Mouse (Mus musculus) gastrocnemius, postnatal 14 days (tissue): ENCODE measurements around the gene Ddx4. TPM values are rescaled to one million over a fixed set of nuclear protein-coding genes. Genes with fewer than 3 reads are reported as not detected.

ENCODE experiments used
- DNase-seq: peaks from one replicate; pipeline ENCODE4 v3.0.0; 2021; ENCODE audit warnings: mixed read lengths
- intact Hi-C: fragments of 180-260 bp; cut with DNase I; formaldehyde crosslinking; loops from one replicate; pipeline ENCODE4 v1.15.1; 2025; ENCODE audit warnings: low total_unique reads
- long read RNA-seq, 2 experiments: library from polyadenylated mRNA; stranded (forward); transcript quantifications; one replicate each; pipeline ENCODE4 v2.0.0; 2021
- total RNA-seq, 2 experiments: library from RNA; stranded (reverse); gene quantifications; 2 replicates each; pipeline ENCODE4 v1.2.3; 2021

Ddx4 gene
- not detected for total RNA-seq
- long read RNA-seq, experiment 1 = 0 reads
- long read RNA-seq, experiment 2 = 0 reads

DNA sequence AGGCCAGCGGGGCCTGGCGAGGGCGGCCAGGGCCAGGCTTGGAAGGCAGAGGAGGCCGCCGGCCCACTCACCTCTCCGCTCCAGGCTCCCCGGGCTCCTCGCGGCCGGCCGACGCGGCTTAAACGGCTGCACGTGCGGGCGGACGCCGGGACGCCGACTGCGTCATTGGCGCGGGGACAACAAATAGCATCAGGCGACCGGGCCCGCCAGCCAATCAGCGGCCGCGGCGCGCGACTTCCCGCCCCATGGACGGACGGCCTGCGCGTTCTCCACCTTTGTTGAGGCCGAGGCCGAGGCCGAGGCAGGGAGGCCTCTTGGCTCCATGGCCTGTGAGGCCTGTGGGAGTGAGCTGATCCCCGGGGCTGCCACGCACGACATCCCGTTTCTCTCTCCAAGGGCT lies at the start of gene Ddx4:
Gene Ddx4, minus strand, starts transcription at position 271 of the 400 bp plus-strand sequence.
- DNase-seq = no peak
- intact Hi-C loops = no loop called here

- DNase-seq = peak; percentile 32
- intact Hi-C loops = no loop called here
Measured at GRCm38 (mm10) chr13:112701256-112701655, 49.0 kb upstream of the Ddx4 start.

DNA sequence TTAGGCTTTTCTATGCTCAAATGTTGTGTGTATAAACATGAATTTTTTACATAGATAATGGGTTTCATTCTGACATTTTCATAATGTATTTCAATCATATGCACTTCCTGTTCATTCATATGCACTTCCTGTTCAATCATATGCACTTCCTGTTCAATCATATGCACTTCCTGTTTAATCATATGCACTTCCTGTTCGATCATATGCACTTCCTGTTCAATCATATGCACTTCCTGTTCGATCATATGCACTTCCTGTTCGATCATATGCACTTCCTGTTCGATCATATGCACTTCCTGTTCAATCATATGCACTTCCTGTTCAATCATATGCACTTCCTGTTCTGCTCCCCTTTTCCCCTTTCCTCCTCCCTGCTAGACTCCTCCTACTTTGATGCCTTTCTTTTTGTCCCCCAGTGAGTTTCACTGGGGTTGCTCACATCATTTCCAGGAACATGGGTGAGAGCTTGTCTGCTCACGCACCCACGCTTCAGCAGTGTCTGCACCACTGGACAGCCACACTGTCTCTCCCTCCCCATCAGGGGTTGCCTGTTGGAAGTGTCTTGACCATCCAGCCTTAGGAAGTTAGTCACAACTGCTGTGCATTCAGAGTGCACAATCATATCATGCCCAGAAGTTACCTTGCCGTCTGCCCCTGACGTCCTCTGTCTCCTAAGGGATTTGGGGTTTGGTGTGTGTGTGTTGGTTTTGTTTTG lies 43.4 kb upstream of the Ddx4 start:
- intact Hi-C loops = no loop called here
- DNase-seq = no peak

DNA sequence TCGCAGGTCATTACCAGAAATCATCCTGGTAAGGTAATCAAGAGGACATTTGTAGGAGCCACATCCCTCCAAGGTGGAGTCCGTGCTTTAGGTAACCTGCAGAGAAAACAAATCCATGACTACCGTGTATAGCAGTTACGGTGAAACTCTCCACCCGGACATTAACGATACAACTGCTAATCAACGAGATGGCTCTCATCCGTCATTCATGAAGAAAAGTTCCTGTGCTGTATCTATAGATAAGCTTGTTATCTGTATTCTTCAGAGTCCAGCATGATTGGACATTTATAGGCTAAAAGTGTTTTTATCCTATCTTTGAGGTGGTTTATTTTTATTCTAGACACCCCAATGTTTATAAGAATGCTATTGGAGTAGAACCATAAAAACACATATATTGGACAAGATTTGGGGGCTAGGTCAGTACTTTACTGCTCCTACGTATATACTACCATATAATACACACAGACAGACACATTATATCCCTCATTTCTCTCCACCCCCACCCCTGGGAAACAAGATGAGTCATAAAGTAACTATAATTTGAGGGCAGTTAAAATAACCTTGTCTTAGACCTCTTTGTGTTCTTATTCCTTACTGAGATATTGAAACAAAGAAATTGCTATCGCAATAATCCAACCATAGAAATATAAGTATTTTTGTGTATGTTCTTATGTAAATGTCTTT lies 40.7 kb upstream of the Ddx4 start:
- DNase-seq = no peak
- intact Hi-C loops = no loop called here

- intact Hi-C loops = no loop called here
Measured at GRCm38 (mm10) chr13:112686155-112686554, 33.9 kb upstream of the Ddx4 start.

GRCm38 (mm10) chr13:112683970-112684369 lies 31.7 kb upstream of the Ddx4 start:
- intact Hi-C loops = no loop called here
- DNase-seq = no peak

More at GRCm38 (mm10) chr13:112686155-112686554, 33.9 kb upstream of the Ddx4 start:
- no peak for DNase-seq

DNA sequence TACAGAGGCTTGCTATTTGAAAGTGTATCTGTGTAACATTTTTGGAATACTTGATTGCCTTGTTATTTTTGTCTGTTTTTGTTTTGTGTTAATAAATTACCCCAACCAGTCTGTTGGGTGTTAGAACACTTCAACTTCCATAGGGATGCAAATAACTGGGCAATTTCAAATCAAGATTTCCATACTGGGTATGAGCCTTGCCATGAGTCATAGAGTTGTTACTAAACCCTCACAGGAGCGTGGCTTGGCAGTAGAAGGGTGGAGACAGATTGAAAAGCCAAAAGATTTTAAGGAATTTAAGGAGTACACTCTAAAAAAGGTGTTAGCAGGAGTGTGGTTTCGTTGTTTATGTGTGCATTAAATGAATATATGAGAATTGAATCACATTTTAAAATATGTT lies 31.0 kb upstream of the Ddx4 start:
- intact Hi-C loops = no loop called here

GRCm38 (mm10) chr13:112678154-112678553 lies 25.9 kb upstream of the Ddx4 start:
- intact Hi-C loops = loop anchor here (5.0 kb wide), 1 partner anchor 229 kb away; no protein-coding TSS in a partner anchor

More for the DNA sequence above, 31.0 kb upstream of the Ddx4 start:
- no peak for DNase-seq

GRCm38 (mm10) chr13:112673899-112674447 lies 21.7 kb upstream of the Ddx4 start:
- intact Hi-C loops = loop anchor here (5.0 kb wide), 1 partner anchor 188 kb away; no protein-coding TSS in a partner anchor
- DNase-seq = peak; percentile 59

More at GRCm38 (mm10) chr13:112678154-112678553, 25.9 kb upstream of the Ddx4 start:
- DNase-seq = no peak

DNA sequence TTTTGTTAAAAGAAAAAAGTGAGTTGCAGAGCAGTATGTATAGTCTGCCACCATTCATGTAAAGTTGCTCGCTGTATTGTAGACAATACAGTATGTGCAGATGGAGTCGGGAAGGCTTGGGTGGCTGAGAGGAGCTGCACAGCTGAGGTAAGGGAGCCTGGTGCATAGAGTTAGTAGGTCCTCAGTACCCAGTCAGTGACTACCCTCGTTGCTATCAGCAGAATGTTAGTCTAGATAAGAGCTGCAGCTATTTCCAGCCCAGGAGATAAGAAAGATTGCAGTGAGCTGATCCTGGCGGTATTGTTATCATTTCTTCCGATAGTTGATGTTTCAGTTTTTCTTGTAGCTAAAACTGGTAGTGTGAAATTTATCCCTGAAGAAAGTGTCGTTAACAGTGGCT lies 20.5 kb upstream of the Ddx4 start:
- intact Hi-C loops = loop anchor here (5.0 kb wide), 1 partner anchor 190 kb away; no protein-coding TSS in a partner anchor
- no peak for DNase-seq

- intact Hi-C loops = loop anchor here (5.0 kb wide), 1 partner anchor 191 kb away; no protein-coding TSS in a partner anchor
- no peak for DNase-seq
Measured at GRCm38 (mm10) chr13:112671708-112672107, 19.4 kb upstream of the Ddx4 start.

- DNase-seq = no peak
- intact Hi-C loops = no loop called here
Measured at GRCm38 (mm10) chr13:112667215-112667614, 14.9 kb upstream of the Ddx4 start.

DNA sequence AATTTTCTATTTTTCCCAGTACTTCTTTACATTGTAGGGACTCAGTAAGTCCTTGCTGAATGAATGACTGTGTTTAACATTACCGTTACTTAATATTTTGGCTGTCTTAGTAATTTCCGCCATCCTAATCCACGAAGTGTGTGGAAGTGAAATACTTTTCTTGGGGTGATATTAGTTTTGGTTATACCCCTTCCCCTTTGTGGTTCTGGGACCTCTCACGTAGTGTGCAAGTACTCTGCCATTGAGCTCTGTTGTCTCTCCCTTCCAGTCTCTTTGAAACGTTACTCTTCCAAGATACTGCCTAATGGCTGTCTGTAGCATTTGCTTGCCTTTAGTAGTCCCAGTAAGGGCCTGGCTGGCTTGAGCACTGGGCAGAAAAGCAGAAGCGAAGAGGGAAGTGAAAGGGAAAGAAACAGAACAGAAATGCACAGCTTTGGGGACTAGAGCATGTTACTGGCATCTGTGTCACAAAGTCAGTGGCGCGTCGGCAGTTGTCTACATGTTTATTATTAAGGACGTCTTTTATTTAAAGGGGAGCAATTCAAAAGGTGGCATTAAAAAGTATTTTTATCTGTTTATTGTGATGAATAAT lies 14.3 kb upstream of the Ddx4 start:
- intact Hi-C loops = no loop called here
- no peak for DNase-seq

GRCm38 (mm10) chr13:112661687-112662086 lies 9.4 kb upstream of the Ddx4 start:
- DNase-seq = no peak
- intact Hi-C loops = no loop called here

GRCm38 (mm10) chr13:112660574-112661381 lies 8.5 kb upstream of the Ddx4 start, which contains the start of gene Slc38a9:
Slc38a9 (plus strand) TSS chr13:112660751.
- intact Hi-C loops = no loop called here
- peak; percentile 91 for DNase-seq

DNA sequence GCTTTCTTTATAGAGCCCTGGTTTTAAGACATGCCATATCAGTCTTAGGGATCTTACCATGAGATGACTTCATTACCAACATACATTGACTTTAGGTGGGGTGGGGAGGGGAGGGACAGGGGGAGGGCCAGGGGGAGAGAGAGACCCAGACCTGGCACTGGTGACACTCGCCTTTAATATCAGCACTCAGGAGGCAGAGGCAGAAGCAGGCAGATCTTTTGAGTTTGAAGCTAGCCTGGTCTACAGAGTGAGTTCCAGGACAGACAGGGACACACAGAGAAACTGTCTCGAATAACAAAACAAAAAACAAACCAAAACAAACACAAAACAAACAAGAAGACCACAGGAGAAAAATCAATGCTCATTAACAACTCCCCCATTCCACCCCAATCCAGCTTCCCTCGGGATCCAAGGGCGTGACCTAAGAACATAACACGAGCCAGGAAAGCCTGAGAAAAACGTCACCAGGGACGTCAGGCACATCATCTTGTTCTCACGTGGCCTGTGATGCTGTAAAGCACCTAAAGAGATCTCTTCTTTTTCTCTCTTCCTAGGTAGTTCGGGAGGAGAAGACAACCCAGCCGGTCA lies 7.8 kb upstream of the Ddx4 start:
- intact Hi-C loops = no loop called here
- DNase-seq = no peak

- no peak for DNase-seq
- intact Hi-C loops = no loop called here
Measured at GRCm38 (mm10) chr13:112651183-112651582, 1.1 kb downstream of the Ddx4 start.

- intact Hi-C loops = no loop called here
- no peak for DNase-seq
Measured at GRCm38 (mm10) chr13:112645529-112646186, 6.6 kb downstream of the Ddx4 start.
